Mouse (Mus musculus) intestine, postnatal 0 days (tissue): ENCODE data around the gene Mdm2. TPM values are rescaled to one million over a fixed set of nuclear protein-coding genes. Genes with fewer than 3 reads are reported as not detected.

Source experiments
- ATAC-seq: fragments of 200-750 bp; cut with Nextera tagmentation; 2 replicates; pipeline ENCODE4 v1.8.0; 2017; ENCODE audit warnings: mild to moderate bottlenecking, moderate TSS enrichment, moderate library complexity
- H3K27ac ChIP-seq: fragments of 300-500 bp; sonication (generic); 2 replicates; pipeline ENCODE4 v1.5.1; 2014; ENCODE audit warnings: mild to moderate bottlenecking, low read depth, low read length, moderate library complexity
- H3K27me3 ChIP-seq: fragments of 300-500 bp; sonication (generic); replicated peaks from 2 replicates; pipeline ENCODE4 v1.6.1; 2014; ENCODE audit warnings: low read length, mixed read lengths; ENCODE audit not compliant: control insufficient read depth, insufficient read depth
- H3K36me3 ChIP-seq: fragments of 300-500 bp; sonication (generic); 2 replicates; pipeline ENCODE4 v1.6.1; 2014; ENCODE audit warnings: mild to moderate bottlenecking, moderate library complexity; ENCODE audit not compliant: control insufficient read depth, insufficient read depth
- H3K4me1 ChIP-seq: fragments of 300-500 bp; sonication (generic); replicated peaks from 2 replicates; pipeline ENCODE4 v1.6.1; 2014; ENCODE audit warnings: antibody characterized with exemption, low read length, mixed read lengths; ENCODE audit not compliant: control insufficient read depth, insufficient read depth
- H3K4me2 ChIP-seq: fragments of 300-500 bp; sonication (generic); replicated peaks from 2 replicates; pipeline ENCODE4 v1.6.1; 2014; ENCODE audit warnings: low read depth, mild to moderate bottlenecking, moderate library complexity
- H3K4me3 ChIP-seq: fragments of 300-500 bp; sonication (generic); 2 replicates; pipeline ENCODE4 v1.5.1; 2014; ENCODE audit warnings: low read depth, low read length
- H3K9ac ChIP-seq: fragments of 300-500 bp; sonication (generic); 2 replicates; pipeline ENCODE4 v1.6.1; 2014; ENCODE audit warnings: mild to moderate bottlenecking, low read depth, low read length
- H3K9me3 ChIP-seq: fragments of 300-500 bp; sonication (generic); 2 replicates; pipeline ENCODE4 v1.6.1; 2016; ENCODE audit warnings: mixed run types; ENCODE audit not compliant: control insufficient read depth
- CTCF ChIP-seq: sonication (generic); IDR thresholded peaks from 2 replicates; pipeline ENCODE4 v1.5.1; 2016; ENCODE audit warnings: low read depth, mild to moderate bottlenecking, control low read depth, antibody characterized with exemption, moderate library complexity
- WGBS: fragments of 180-500 bp; shearing (Covaris S2); extraction: QIAGEN DNeasy Blood & Tissue Kit; methylation state at CpG from one replicate; pipeline ENCODE4 v1.1.7; 2014; 5-methylcytosine and 5-hydroxymethylcytosine counted together
- polyA plus RNA-seq: library from polyadenylated mRNA; unstranded; fragments of >200 nt; fragmentation: Nextera tagmentation; extraction: Ambion mirVana; gene quantifications from 2 replicates; pipeline ENCODE4 v1.2.1, GENCODE M21; 2015

The Mdm2 gene
- polyA plus RNA-seq, 1 experiment from 2014 or later, result 16.5 TPM

DNA sequence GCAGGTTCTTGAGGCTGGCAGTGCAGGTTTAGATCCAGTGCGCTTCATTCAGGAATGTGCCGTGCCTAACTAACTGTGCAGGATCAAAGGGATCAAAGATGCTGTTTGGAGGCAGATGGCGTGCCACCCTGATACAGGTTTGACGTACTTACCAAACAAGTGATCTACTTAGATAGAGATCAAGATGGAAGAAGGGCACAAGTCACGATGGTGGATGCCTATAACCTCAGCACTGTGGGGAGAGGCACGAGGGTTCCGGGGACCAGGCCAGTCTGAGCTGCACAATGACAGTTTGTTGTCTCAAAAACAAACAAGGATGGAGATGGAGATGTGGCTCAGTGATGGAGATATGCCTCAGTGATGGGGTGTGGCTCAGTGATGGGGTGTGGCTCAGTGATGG lies 59.8 kb downstream of the Mdm2 start:
- no peak overlapping the region for H3K27ac ChIP-seq
- ATAC-seq, result no peak
- WGBS, result 87% methylated on average over 7 of the region's 7 CpGs
- no peaks in the 10 kb centered on the region for H3K36me3 ChIP-seq
- no peak overlapping the region for H3K4me2 ChIP-seq
- no peaks in the 10 kb centered on the region; the same call in 1 of the 2 replicates for H3K4me1 ChIP-seq
- H3K9ac ChIP-seq, result no peak overlapping the region
- no peaks in the 10 kb centered on the region for H3K9me3 ChIP-seq
- H3K4me3 ChIP-seq, result no peak overlapping the region
- H3K27me3 ChIP-seq, result no peaks in the 10 kb centered on the region
- TF ChIP-seq CTCF, result no peak

DNA sequence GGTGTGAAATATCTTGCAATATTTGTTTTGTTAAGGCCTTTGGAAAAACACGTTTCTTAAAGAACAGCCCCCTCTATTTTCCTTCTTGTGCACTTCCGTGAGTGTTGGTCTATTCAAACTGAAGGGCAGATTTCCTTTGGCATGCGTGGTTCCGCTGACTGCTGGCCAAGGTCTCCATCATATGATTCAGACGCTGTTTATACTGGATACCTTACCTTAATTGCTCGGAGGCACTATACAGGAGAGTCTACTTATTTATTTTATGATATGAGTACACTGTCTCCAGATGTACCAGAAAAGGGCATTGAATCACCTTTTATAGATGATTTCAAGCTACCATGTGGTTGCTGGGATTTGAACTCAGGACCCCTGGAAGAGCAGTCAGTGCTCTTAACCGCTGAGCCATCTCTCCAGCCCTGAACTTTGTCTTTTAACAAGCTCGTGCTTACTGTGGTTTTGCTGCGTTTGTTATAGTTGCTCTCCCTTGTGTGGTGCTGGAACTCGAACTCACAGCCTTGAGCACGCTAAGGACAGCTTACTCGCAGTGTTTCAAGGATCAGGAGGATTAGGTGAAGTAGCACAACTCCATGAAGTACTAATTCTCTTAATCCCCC lies 60.4 kb downstream of the Mdm2 start:
- no peak for TF ChIP-seq CTCF
- H3K36me3 ChIP-seq, result no peaks in the 10 kb centered on the region
- no peaks in the 10 kb centered on the region; the same call in 1 of the 2 replicates for H3K4me1 ChIP-seq
- no peaks in the 10 kb centered on the region for H3K9me3 ChIP-seq
- no peaks in the 10 kb centered on the region for H3K27me3 ChIP-seq
- H3K9ac ChIP-seq, result no peak overlapping the region
- no peak overlapping the region for H3K27ac ChIP-seq
- H3K4me3 ChIP-seq, result no peak overlapping the region
- no peak overlapping the region for H3K4me2 ChIP-seq
- no peak for ATAC-seq
- WGBS, result 82% methylated on average over 12 of the region's 12 CpGs

DNA sequence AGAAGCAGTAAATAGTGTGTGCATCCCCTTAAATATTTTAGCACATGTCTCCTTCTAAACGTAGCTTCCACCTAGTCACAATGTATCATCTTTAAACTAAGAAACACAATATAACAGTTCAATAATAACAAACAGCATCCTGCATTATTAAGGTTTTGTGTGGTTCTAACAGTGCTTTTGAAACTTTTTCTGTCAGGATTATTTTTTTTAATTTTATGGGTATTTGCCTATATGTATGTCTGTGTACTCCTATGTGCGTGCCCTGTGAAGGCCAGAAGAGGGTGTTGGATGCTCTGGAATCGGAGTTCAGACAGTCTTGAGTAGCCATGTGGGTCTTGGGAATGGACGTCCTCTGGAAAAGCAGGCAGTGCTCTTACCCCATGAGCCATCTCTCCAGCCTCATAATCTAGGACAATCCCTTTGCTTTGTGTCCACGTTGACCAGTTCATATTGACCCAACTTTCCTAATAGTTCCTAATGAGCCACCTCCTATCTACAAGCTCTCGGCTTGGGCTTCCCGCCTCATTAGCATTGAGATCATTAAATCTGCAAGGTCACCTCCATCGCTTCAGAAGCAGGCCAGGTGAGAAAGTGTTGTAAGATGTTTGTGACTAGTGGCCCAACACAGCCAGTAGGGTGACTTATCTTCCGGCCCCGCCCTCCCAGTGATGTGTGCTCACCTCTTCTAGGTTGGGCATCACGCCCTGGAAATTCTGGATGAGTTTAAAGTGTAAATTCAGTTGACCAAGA lies 61.1 kb downstream of the Mdm2 start:
- 70% methylated on average over 11 of the region's 11 CpGs for WGBS
- TF ChIP-seq CTCF, result no peak
- no peaks in the 10 kb centered on the region for H3K27me3 ChIP-seq
- no peaks in the 10 kb centered on the region for H3K36me3 ChIP-seq
- H3K9ac ChIP-seq, result no peak overlapping the region
- H3K27ac ChIP-seq, result no peak overlapping the region
- no peaks in the 10 kb centered on the region for H3K9me3 ChIP-seq
- ATAC-seq, result no peak
- no peak overlapping the region for H3K4me3 ChIP-seq
- H3K4me1 ChIP-seq, result 0 out of 2 replicates have a peak, but pooled peaks cover 3% of the 10 kb centered on the region
- no peak overlapping the region for H3K4me2 ChIP-seq

DNA sequence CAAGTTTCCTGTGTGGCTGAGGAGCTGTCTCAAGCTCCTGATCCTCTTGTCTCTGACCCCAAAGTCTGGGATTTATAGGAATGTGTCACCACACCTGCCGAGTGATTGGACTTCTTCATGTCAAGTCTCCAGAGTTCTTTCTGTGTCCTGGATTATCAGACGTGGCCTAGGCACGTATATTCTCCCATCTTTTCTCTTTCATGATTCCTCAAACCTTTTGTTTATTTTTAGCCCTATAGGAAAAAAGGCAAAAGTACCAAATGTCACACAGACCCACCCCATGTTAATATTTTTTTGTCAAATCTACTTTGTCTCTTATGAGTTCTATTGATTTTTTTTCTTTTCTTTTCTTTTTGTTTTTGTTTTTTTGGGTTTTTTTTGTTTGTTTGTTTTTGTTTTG lies 61.9 kb downstream of the Mdm2 start:
- no peak overlapping the region for H3K4me3 ChIP-seq
- no peak for TF ChIP-seq CTCF
- H3K4me1 ChIP-seq, result 0 out of 2 replicates have a peak, but pooled peaks cover 3% of the 10 kb centered on the region
- H3K9ac ChIP-seq, result no peak overlapping the region
- no peak for ATAC-seq
- H3K4me2 ChIP-seq, result no peak overlapping the region
- no peaks in the 10 kb centered on the region for H3K9me3 ChIP-seq
- no peak overlapping the region for H3K27ac ChIP-seq
- no peaks in the 10 kb centered on the region for H3K36me3 ChIP-seq
- WGBS, result 75% methylated on average over 3 of the region's 3 CpGs
- no peaks in the 10 kb centered on the region for H3K27me3 ChIP-seq

DNA sequence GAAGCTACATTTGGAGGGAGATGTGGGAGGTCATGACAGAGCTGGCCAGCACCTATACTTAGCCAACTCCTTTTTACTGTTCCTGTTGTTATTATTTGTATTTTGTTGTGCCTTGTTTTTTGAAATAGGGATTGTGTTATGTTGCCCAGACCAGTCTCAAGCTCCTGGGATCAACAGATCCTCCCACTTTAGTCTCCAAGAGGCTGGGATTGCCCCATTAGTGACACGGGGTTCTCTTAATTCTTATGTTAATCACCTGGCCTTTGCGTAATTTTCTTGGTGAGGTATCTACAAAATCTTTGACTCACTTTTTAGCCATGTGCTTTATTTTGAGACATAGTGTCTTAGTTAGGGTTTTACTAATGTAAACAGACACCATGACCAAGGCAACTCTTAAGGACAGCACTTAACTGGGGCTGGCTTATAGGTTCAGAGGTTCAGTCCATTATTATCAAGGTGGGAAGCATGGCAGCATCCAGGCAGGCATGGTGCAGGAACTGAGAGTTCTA lies 62.5 kb downstream of the Mdm2 start:
- Histone ChIP-seq H3K4me3 (no peak overlapping the region), H3K9ac (no peak overlapping the region), H3K36me3 (no peaks in the 10 kb centered on the region), H3K4me1 (0 out of 2 replicates have a peak, but pooled peaks cover 3% of the 10 kb centered on the region), H3K4me2 (no peak overlapping the region), H3K27ac (no peak overlapping the region), H3K27me3 (no peaks in the 10 kb centered on the region), H3K9me3 (no peaks in the 10 kb centered on the region)
- no peak for ATAC-seq
- TF ChIP-seq CTCF, result no peak
- WGBS, result 82% methylated on average over 2 of the region's 2 CpGs

DNA sequence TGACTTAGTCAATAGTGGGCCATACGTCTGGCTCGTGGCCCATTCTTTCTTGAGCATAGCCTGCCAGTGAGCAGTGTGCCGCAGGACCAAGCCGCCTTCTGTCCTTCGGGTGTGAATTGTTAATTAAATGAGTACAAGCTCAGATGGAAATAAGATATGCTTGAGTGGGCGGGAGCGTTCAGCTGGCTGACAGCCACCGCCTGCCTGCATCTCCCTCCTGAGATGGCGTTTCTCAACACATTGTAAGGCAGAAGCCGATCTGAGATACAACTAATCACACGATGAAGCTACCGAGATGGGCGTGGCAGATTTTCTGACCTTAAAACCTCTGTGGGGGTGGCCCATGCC lies 63.4 kb downstream of the Mdm2 start:
- H3K4me2 ChIP-seq, result no peak overlapping the region
- H3K27me3 ChIP-seq, result no peaks in the 10 kb centered on the region
- H3K9me3 ChIP-seq, result no peaks in the 10 kb centered on the region
- H3K9ac ChIP-seq, result no peak overlapping the region
- no peaks in the 10 kb centered on the region for H3K36me3 ChIP-seq
- no peak overlapping the region for H3K27ac ChIP-seq
- WGBS, result 68% methylated on average over 13 of the region's 13 CpGs
- 0 out of 2 replicates have a peak, but pooled peaks cover 3% of the 10 kb centered on the region for H3K4me1 ChIP-seq
- TF ChIP-seq CTCF, result no peak
- ATAC-seq, result no peak
- H3K4me3 ChIP-seq, result no peak overlapping the region
